Mouse (Mus musculus) liver, postnatal 0 days (tissue): ENCODE measurements around the gene Rps7. TPM values are rescaled to one million over a fixed set of nuclear protein-coding genes. Genes with fewer than 3 reads are reported as not detected.

Experiments
- ATAC-seq: fragments of 200-750 bp; cut with Nextera tagmentation; 2 replicates; pipeline ENCODE4 v1.8.0; 2017; ENCODE audit warnings: mild to moderate bottlenecking, moderate library complexity
- DNase-seq: peaks from one replicate; pipeline ENCODE4 v3.0.0-alpha.2; 2016
- H3K27ac ChIP-seq: fragments of 300-500 bp; sonication (generic); 2 replicates; pipeline ENCODE4 v1.5.1; 2014; ENCODE audit warnings: antibody characterized with exemption, moderate library complexity, mild to moderate bottlenecking, low read depth
- H3K27me3 ChIP-seq: fragments of 300-500 bp; sonication (generic); 2 replicates; pipeline ENCODE4 v1.6.1; 2014; ENCODE audit warnings: low read length, control low read depth, mixed read lengths; ENCODE audit not compliant: insufficient read depth
- H3K36me3 ChIP-seq: fragments of 300-500 bp; sonication (generic); replicated peaks from 2 replicates; pipeline ENCODE4 v1.6.1; 2014; ENCODE audit warnings: mild to moderate bottlenecking, control low read depth, low read length, moderate library complexity, mixed read lengths; ENCODE audit not compliant: insufficient read depth
- H3K4me1 ChIP-seq: fragments of 300-500 bp; sonication (generic); 2 replicates; pipeline ENCODE4 v1.6.1; 2014; ENCODE audit warnings: antibody characterized with exemption, mild to moderate bottlenecking, control low read depth; ENCODE audit not compliant: insufficient read depth
- H3K4me2 ChIP-seq: fragments of 300-500 bp; sonication (generic); 2 replicates; pipeline ENCODE4 v1.6.1; 2014; ENCODE audit warnings: low read depth, mild to moderate bottlenecking, low read length, moderate library complexity, mixed read lengths
- H3K4me3 ChIP-seq: fragments of 300-500 bp; sonication (generic); 2 replicates; pipeline ENCODE4 v1.5.1; 2014; ENCODE audit warnings: low read depth, low read length
- H3K9ac ChIP-seq: fragments of 300-500 bp; sonication (generic); replicated peaks from 2 replicates; pipeline ENCODE4 v1.6.1; 2014; ENCODE audit warnings: mild to moderate bottlenecking, moderate library complexity
- H3K9me3 ChIP-seq: fragments of 300-500 bp; sonication (generic); 2 replicates; pipeline ENCODE4 v1.6.1; 2016; ENCODE audit warnings: mild to moderate bottlenecking, control low read depth, low read length, mixed read lengths
- CTCF ChIP-seq: sonication (generic); IDR thresholded peaks from 2 replicates; pipeline ENCODE4 v1.5.1; 2016; ENCODE audit warnings: antibody characterized with exemption, low read depth
- EP300 ChIP-seq: IDR thresholded peaks from 2 replicates; pipeline ENCODE4 v1.6.1; 2016; ENCODE audit warnings: antibody characterized with exemption, low read depth, mild to moderate bottlenecking
- WGBS: fragments of 180-500 bp; shearing (Covaris S2); extraction: QIAGEN DNeasy Blood & Tissue Kit; methylation state at CpG from one replicate; pipeline ENCODE4 v1.1.7; 2014; ENCODE audit not compliant: insufficient replicate concordance; 5-methylcytosine and 5-hydroxymethylcytosine counted together
- polyA plus RNA-seq: library from polyadenylated mRNA; unstranded; fragments of >200 nt; fragmentation: Nextera tagmentation; extraction: Ambion mirVana; gene quantifications from 2 replicates; pipeline ENCODE4 v1.2.1, GENCODE M21; 2015

Gene Rps7
- polyA plus RNA-seq, 1 experiment from 2014 or later: 493 TPM

- WGBS: 68% methylated on average over 17 of the region's 17 CpGs
- TF ChIP-seq CTCF: no peak
- TF ChIP-seq EP300: no peak
These were observed 28.0 kb downstream of the Rps7 start for GRCm38 (mm10) chr12:28607546-28608305.

GRCm38 (mm10) chr12:28603494-28603893 lies 32.3 kb downstream of the Rps7 start:
- Histone ChIP-seq H3K4me1 (no peaks in the 10 kb centered on the region), H3K4me3 (no peak overlapping the region), H3K36me3 (no peaks in the 10 kb centered on the region), H3K9ac (no peak overlapping the region), H3K27ac (no peak overlapping the region), H3K9me3 (no peaks in the 10 kb centered on the region), H3K27me3 (no peaks in the 10 kb centered on the region), H3K4me2 (no peak overlapping the region)
- 65% methylated on average over 1 of the region's 1 CpGs for WGBS
- no peak for TF ChIP-seq EP300
- TF ChIP-seq CTCF: no peak
- DNase-seq (no peak), ATAC-seq (no peak)

More at GRCm38 (mm10) chr12:28607546-28608305, 28.0 kb downstream of the Rps7 start:
- Histone ChIP-seq H3K4me3 (no peak overlapping the region), H3K9me3 (no peaks in the 10 kb centered on the region), H3K36me3 (no peaks in the 10 kb centered on the region), H3K9ac (no peak overlapping the region), H3K4me2 (no peak overlapping the region), H3K27me3 (no peaks in the 10 kb centered on the region), H3K4me1 (no peaks in the 10 kb centered on the region), H3K27ac (no peak overlapping the region)
- DNase-seq (no peak), ATAC-seq (no peak)

GRCm38 (mm10) chr12:28602259-28602658 lies 33.5 kb downstream of the Rps7 start:
- no peak overlapping the region for H3K4me2 ChIP-seq
- H3K27me3 ChIP-seq: no peaks in the 10 kb centered on the region
- no peak overlapping the region for H3K9ac ChIP-seq
- no peaks in the 10 kb centered on the region for H3K36me3 ChIP-seq
- no peak for ATAC-seq
- 30% methylated on average over 4 of the region's 4 CpGs for WGBS
- H3K9me3 ChIP-seq: no peaks in the 10 kb centered on the region
- no peak for TF ChIP-seq CTCF
- TF ChIP-seq EP300: no peak
- no peak overlapping the region for H3K27ac ChIP-seq
- no peak for DNase-seq
- H3K4me1 ChIP-seq: no peaks in the 10 kb centered on the region
- no peak overlapping the region for H3K4me3 ChIP-seq

GRCm38 (mm10) chr12:28598526-28598991 lies 37.2 kb downstream of the Rps7 start:
- no peaks in the 10 kb centered on the region for H3K36me3 ChIP-seq
- no peaks in the 10 kb centered on the region for H3K27me3 ChIP-seq
- no peak overlapping the region for H3K4me3 ChIP-seq
- TF ChIP-seq EP300 (no peak), CTCF (no peak)
- no peak overlapping the region for H3K4me2 ChIP-seq
- DNase-seq (no peak), ATAC-seq (no peak)
- no peaks in the 10 kb centered on the region for H3K4me1 ChIP-seq
- H3K9ac ChIP-seq: no peak overlapping the region
- 52% methylated on average over 2 of the region's 2 CpGs for WGBS
- no peaks in the 10 kb centered on the region for H3K9me3 ChIP-seq
- H3K27ac ChIP-seq: no peak overlapping the region

- no peaks in the 10 kb centered on the region for H3K27me3 ChIP-seq
- H3K4me2 ChIP-seq: no peak overlapping the region
- ATAC-seq: no peak
- no peak overlapping the region for H3K9ac ChIP-seq
- no peak overlapping the region for H3K27ac ChIP-seq
- WGBS: 31% methylated on average over 3 of the region's 3 CpGs
- no peaks in the 10 kb centered on the region for H3K36me3 ChIP-seq
- TF ChIP-seq CTCF (no peak), EP300 (no peak)
- DNase-seq: no peak
- no peak overlapping the region for H3K4me3 ChIP-seq
- H3K9me3 ChIP-seq: no peaks in the 10 kb centered on the region
- no peaks in the 10 kb centered on the region for H3K4me1 ChIP-seq
These were observed 37.6 kb downstream of the Rps7 start for GRCm38 (mm10) chr12:28598110-28598509.

GRCm38 (mm10) chr12:28597699-28598098 lies 38.1 kb downstream of the Rps7 start:
- TF ChIP-seq EP300 (no peak), CTCF (no peak)
- no peak for DNase-seq
- ATAC-seq: no peak
- no peaks in the 10 kb centered on the region for H3K27me3 ChIP-seq
- no peaks in the 10 kb centered on the region for H3K9me3 ChIP-seq
- no peak overlapping the region for H3K4me3 ChIP-seq
- H3K4me1 ChIP-seq: no peaks in the 10 kb centered on the region
- no peak overlapping the region for H3K4me2 ChIP-seq
- H3K9ac ChIP-seq: no peak overlapping the region
- no peak overlapping the region for H3K27ac ChIP-seq
- 65% methylated on average over 9 of the region's 9 CpGs for WGBS
- no peaks in the 10 kb centered on the region for H3K36me3 ChIP-seq
